Mouse (Mus musculus): ENCODE results near the gene Clec2i. TPM values are rescaled to one million over a fixed set of nuclear protein-coding genes. Genes with fewer than 3 reads are reported as not detected.
"Not testable (repeated sequence)": the region's sequence is repeated elsewhere in the genome, so short reads cannot be mapped to it uniquely, and the experiment has no call there.

The Clec2i gene
- polyA plus RNA-seq (2015; fragmentation: Nextera tagmentation; extraction: Ambion mirVana), result 0.15 and 0.16 TPM in 2 replicates

- H3K27me3 ChIP-seq; H3K9me3 ChIP-seq (replicated peaks); ATAC-seq (replicated peaks; ENCODE audit: low FRiP score); H3K36me3 ChIP-seq; H3K9ac ChIP-seq; H3K4me3 ChIP-seq (replicated peaks); H3K27ac ChIP-seq; H3K4me2 ChIP-seq; H3K4me1 ChIP-seq: not testable (repeated sequence)
- WGBS, result 86% methylated on average over 6 of the region's 6 CpGs
These were observed at the start of gene Clec2i for GRCm38 (mm10) chr6:128887091-128887790. TSS of gene Clec2i (plus strand) at chr6:128887588.

DNA sequence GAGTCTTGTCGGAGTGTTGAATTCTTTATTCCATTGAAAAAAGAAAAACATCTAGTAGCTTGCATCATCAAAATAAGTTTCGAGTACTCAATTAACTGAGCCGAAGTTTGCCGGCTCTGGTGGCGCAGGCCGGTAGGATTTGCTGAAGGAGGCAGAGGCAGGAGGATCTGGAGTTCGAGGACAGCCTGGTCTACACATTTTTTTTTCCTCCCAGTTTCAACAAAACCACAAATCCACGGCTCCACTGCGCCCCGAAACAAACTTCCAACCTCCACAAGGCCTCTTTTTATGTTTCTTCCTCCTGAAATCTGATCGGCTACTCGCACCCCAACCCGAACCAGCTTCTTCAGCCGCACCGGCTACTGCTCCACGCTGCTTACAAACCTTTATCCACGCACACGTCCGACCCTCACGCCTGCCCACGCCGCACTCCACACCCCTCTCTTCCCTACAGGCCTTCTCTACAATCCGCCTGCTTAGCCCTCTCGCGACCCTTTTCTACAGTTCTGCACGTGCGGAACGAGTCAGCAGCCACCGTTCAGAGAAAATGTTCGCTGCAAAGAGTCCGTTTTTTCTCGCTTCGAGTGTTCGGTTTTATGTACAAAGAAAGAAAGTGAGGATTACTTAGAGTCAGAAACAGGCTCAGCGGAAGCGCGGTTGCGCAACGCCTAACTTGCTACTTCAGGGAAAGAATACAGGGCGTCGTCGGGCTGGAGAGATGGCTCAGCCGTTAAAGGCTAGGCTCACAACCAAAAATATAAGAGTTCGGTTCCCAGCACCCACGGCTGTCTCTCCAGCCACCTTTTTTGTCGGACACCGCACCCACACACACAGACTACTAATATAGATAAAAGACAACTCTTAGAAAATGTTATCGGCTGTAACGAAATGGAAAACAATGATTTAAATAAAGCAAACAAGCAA is 48.8 kb upstream of the Clec2i start:
- Histone ChIP-seq H3K4me2 (peak overlapping the region; percentile 86), H3K4me3 (replicated peaks) (peak overlapping the region; percentile 87), H3K9ac (peak overlapping the region; percentile 83), H3K4me1 (peaks cover 25% of the 10 kb centered on the region), H3K36me3 (no peaks in the 10 kb centered on the region), H3K9me3 (replicated peaks) (no peaks in the 10 kb centered on the region), H3K27me3 (no peaks in the 10 kb centered on the region), H3K27ac (peak overlapping the region; percentile 97)
- peak; percentile 64 for ATAC-seq (replicated peaks; ENCODE audit: low FRiP score)
- under 1% methylated on average over 49 of the region's 49 CpGs for WGBS

- Histone ChIP-seq H3K9me3 (replicated peaks) (no peaks in the 10 kb centered on the region), H3K4me3 (replicated peaks) (peak overlapping the region; percentile 87), H3K27ac (peak overlapping the region; percentile 97), H3K4me1 (peaks cover 29% of the 10 kb centered on the region), H3K4me2 (peak overlapping the region; percentile 86), H3K27me3 (no peaks in the 10 kb centered on the region), H3K9ac (peak overlapping the region; percentile 50), H3K36me3 (no peaks in the 10 kb centered on the region)
- peak; percentile 38 for ATAC-seq (replicated peaks; ENCODE audit: low FRiP score)
- WGBS, result under 1% methylated on average over 17 of the region's 17 CpGs
These were observed 48.1 kb upstream of the Clec2i start for GRCm38 (mm10) chr6:128839266-128839771.

- Histone ChIP-seq H3K9ac (0 out of 2 replicates have a peak overlapping the region, but pooled peaks have one; percentile 50), H3K27ac (peak overlapping the region; percentile 97), H3K4me3 (replicated peaks) (peak overlapping the region; percentile 87), H3K4me1 (peaks cover 32% of the 10 kb centered on the region), H3K36me3 (no peaks in the 10 kb centered on the region), H3K9me3 (replicated peaks) (no peaks in the 10 kb centered on the region), H3K27me3 (no peaks in the 10 kb centered on the region), H3K4me2 (peak overlapping the region; percentile 86)
- WGBS, result 69% methylated on average over 7 of the region's 7 CpGs
- no peak for ATAC-seq (replicated peaks; ENCODE audit: low FRiP score)
These were observed 47.5 kb upstream of the Clec2i start for GRCm38 (mm10) chr6:128839921-128840320.

- H3K4me2 ChIP-seq; H3K4me3 ChIP-seq (replicated peaks); H3K9me3 ChIP-seq (replicated peaks); H3K36me3 ChIP-seq; H3K9ac ChIP-seq; H3K27ac ChIP-seq; ATAC-seq (replicated peaks; ENCODE audit: low FRiP score); H3K27me3 ChIP-seq: not testable (repeated sequence)
- WGBS, result 85% methylated on average over 3 of the region's 3 CpGs
- peaks cover 36% of the 10 kb centered on the region for H3K4me1 ChIP-seq
These were observed 46.7 kb upstream of the Clec2i start for GRCm38 (mm10) chr6:128840669-128841068.

DNA sequence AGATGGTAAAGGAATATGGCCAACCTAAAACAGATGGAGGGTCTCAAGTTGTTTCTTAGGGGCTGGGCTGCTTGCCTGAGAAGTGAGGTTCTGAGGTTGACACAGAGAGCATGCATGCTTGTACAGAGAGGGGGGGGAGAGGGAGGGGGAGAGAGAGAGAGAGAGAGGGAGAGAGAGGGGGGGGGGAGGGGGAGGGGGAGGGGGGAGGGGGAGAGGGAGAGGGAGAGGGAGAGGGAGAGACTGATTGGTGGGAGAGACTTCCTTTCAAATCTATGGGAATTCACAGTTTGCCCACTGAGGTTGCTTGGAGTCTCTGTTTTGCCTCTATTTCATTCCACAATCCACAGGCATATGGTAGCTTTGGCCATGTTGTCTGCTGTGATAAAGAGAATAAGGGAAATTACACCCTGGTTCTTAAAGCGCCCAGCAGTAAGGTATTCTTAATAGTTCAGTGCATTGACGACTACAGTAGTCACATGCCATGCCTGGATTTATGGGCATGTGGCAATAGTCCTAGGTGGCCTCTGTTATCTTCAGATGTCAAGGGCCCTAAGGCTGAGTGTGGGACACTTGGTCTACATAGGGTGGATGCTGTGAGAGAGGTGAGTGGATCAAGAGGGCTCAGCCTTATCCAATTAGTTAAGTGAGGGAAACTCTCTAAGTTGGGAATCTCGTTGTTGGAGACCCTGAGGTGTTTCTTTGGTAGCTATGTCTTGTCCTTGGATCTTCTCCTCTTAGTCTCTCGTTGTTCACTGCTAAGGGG is 45.9 kb upstream of the Clec2i start:
- Histone ChIP-seq H3K27ac (0 out of 2 replicates have a peak overlapping the region, but pooled peaks have one; percentile 97), H3K4me3 (replicated peaks) (peak overlapping the region; percentile 86), H3K9ac (peak overlapping the region; percentile 78), H3K4me1 (peaks cover 36% of the 10 kb centered on the region), H3K4me2 (peak overlapping the region; percentile 77), H3K27me3 (no peaks in the 10 kb centered on the region), H3K36me3 (no peaks in the 10 kb centered on the region), H3K9me3 (replicated peaks) (no peaks in the 10 kb centered on the region)
- ATAC-seq (replicated peaks; ENCODE audit: low FRiP score), result no peak
- WGBS, result 41% methylated on average over 4 of the region's 4 CpGs

DNA sequence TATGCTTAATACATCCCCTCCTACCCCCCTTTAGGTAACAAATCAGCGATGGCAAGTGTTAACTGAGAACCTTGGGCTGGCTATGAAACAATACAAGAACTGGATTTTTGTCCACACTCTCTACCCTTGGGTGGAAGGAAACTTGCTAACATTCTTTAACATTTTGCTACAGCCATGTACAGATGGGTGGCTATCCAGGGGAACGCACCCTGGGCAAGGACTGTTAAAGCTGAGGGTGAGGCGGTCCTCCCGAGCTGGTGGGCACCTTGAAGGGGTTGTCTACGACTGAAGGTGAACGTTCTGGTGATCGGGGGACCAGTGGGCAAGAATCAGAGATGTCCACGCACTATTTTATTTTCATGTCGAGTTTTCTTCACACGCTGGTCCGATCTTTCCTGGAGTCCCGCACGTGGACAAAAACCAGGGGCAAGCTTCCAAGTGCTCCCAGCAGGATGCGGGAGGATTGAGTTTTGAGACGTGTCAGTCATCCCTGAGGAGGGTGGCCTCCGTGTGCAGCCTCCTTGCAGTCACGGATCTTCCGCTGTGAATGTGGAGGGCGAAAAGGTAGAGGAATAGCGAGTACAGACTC is 44.9 kb upstream of the Clec2i start:
- H3K4me3 ChIP-seq (replicated peaks), result peak overlapping the region; percentile 86
- WGBS, result 1% methylated on average over 20 of the region's 20 CpGs
- peaks cover 30% of the 10 kb centered on the region for H3K4me1 ChIP-seq
- no peaks in the 10 kb centered on the region for H3K36me3 ChIP-seq
- peak overlapping the region; percentile 97 for H3K27ac ChIP-seq
- ATAC-seq (replicated peaks; ENCODE audit: low FRiP score), result no peak
- H3K4me2 ChIP-seq, result peak overlapping the region; percentile 77
- H3K9ac ChIP-seq, result peak overlapping the region; percentile 78
- no peaks in the 10 kb centered on the region for H3K27me3 ChIP-seq
- no peaks in the 10 kb centered on the region for H3K9me3 ChIP-seq (replicated peaks)

DNA sequence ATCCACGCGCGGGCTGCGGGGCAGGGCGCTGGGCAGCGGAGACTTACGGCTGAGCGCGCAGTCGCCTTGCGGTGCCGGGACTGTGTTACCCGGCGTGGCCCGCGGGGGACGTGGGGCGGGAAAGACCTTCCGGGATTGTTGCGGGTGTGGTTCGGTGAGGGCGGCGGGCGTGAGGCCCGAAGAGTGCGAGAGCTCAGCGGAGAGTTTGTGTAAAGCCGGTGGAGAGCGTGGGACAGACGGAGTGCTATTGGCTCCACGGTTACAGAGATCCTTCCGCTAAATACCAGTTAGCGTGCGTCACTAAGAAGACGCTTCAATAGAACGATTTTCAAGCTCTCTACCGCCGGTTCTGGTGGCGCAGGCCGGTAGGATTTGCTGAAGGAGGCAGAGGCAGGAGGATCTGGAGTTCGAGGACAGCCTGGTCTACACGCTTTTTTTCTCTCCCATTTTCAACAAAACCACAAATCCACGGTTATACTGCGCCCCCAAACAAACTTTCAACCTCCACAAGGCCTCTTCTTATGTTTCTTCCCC is 44.4 kb upstream of the Clec2i start:
- H3K36me3 ChIP-seq, result no peaks in the 10 kb centered on the region
- peak overlapping the region; percentile 78 for H3K9ac ChIP-seq
- ATAC-seq (replicated peaks; ENCODE audit: low FRiP score), result peak; percentile 73
- peak overlapping the region; percentile 77 for H3K4me2 ChIP-seq
- WGBS, result under 1% methylated on average over 44 of the region's 44 CpGs
- H3K9me3 ChIP-seq (replicated peaks), result no peaks in the 10 kb centered on the region
- no peaks in the 10 kb centered on the region for H3K27me3 ChIP-seq
- peaks cover 28% of the 10 kb centered on the region for H3K4me1 ChIP-seq
- H3K27ac ChIP-seq, result peak overlapping the region; percentile 97
- H3K4me3 ChIP-seq (replicated peaks), result peak overlapping the region; percentile 86

GRCm38 (mm10) chr6:128843479-128843992 is 43.9 kb upstream of the Clec2i start:
- Histone ChIP-seq H3K9me3 (replicated peaks) (no peaks in the 10 kb centered on the region), H3K9ac (peak overlapping the region; percentile 76), H3K27ac (peak overlapping the region; percentile 97), H3K4me3 (replicated peaks) (peak overlapping the region; percentile 86), H3K4me2 (peak overlapping the region; percentile 77), H3K36me3 (no peaks in the 10 kb centered on the region), H3K27me3 (no peaks in the 10 kb centered on the region), H3K4me1 (peaks cover 28% of the 10 kb centered on the region)
- WGBS, result 0% methylated on average over 22 of the region's 22 CpGs
- peak; percentile 30 for ATAC-seq (replicated peaks; ENCODE audit: low FRiP score)

DNA sequence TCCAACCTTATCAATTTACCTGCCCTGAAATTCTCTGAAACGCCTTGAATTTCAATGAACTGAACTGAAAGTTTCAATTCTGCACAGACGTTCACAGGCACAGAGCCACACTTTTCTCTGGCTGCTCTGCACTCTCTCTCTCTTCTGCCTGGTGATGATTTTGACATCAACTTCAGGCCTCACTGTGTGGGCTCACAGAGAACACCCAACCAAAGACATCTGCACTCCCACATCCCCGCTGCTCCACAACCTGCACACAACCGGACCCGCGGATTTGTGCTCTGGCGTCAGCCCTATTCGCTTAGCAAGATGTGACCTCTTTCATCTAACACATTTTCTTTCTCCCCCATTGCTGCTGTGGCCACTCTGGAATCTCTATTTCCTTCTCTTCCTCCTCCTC is 43.3 kb upstream of the Clec2i start:
- H3K9me3 ChIP-seq (replicated peaks), result no peaks in the 10 kb centered on the region
- H3K4me1 ChIP-seq, result peaks cover 28% of the 10 kb centered on the region
- ATAC-seq (replicated peaks; ENCODE audit: low FRiP score), result no peak
- whole genome bisulfite sequencing, result 28% methylated on average over 8 of the region's 8 CpGs
- H3K27me3 ChIP-seq, result no peaks in the 10 kb centered on the region
- peak overlapping the region; percentile 97 for H3K27ac ChIP-seq
- no peaks in the 10 kb centered on the region for H3K36me3 ChIP-seq
- H3K4me2 ChIP-seq, result peak overlapping the region; percentile 77
- H3K9ac ChIP-seq, result peak overlapping the region; percentile 32; the same call in 1 of the 2 replicates
- peak overlapping the region; percentile 86 for H3K4me3 ChIP-seq (replicated peaks)

Data from kidney, embryonic 15.5 days (tissue).